Mouse (Mus musculus) neural tube, embryonic 12.5 days (tissue): ENCODE data around the gene Tet1. TPM values are rescaled to one million over a fixed set of nuclear protein-coding genes. Genes with fewer than 3 reads are reported as not detected.
A peak's percentile ranks its signal among the peaks of the same experiment; 100 is the strongest.
"Not testable (repeated sequence)": the region's sequence is repeated elsewhere in the genome, so short reads cannot be mapped to it uniquely, and the experiment has no call there.

ENCODE experiments used
- ATAC-seq: fragments of 200-750 bp; cut with Nextera tagmentation; 2 replicates; pipeline ENCODE4 v1.8.0; 2017; ENCODE audit warnings: low read depth, mild to moderate bottlenecking, moderate TSS enrichment, moderate library complexity; ENCODE audit not compliant: low FRiP score
- H3K27ac ChIP-seq: fragments of 300-500 bp; sonication (generic); 2 replicates; pipeline ENCODE4 v1.5.1; 2016
- H3K27me3 ChIP-seq: fragments of 300-500 bp; sonication (generic); replicated peaks from 2 replicates; pipeline ENCODE4 v1.6.1; 2016; ENCODE audit warnings: mild to moderate bottlenecking
- H3K36me3 ChIP-seq: fragments of 300-500 bp; sonication (generic); 2 replicates; pipeline ENCODE4 v1.6.1; 2016; ENCODE audit warnings: mild to moderate bottlenecking
- H3K4me1 ChIP-seq: fragments of 300-500 bp; sonication (generic); 2 replicates; pipeline ENCODE4 v1.6.1; 2016
- H3K4me2 ChIP-seq: fragments of 300-500 bp; sonication (generic); replicated peaks from 2 replicates; pipeline ENCODE4 v1.6.1; 2016; ENCODE audit warnings: mild to moderate bottlenecking
- H3K4me3 ChIP-seq: fragments of 300-500 bp; sonication (generic); 2 replicates; pipeline ENCODE4 v1.5.1; 2016
- H3K9ac ChIP-seq: fragments of 300-500 bp; sonication (generic); 2 replicates; pipeline ENCODE4 v1.6.1; 2016; ENCODE audit warnings: mild to moderate bottlenecking
- H3K9me3 ChIP-seq: fragments of 300-500 bp; sonication (generic); 2 replicates; pipeline ENCODE4 v1.6.1; 2016; ENCODE audit warnings: mild to moderate bottlenecking
- WGBS: fragments of 180-500 bp; shearing (Covaris S2); methylation state at CpG from one replicate; pipeline ENCODE4 v1.1.7; 2016; 5-methylcytosine and 5-hydroxymethylcytosine counted together
- polyA plus RNA-seq: library from polyadenylated mRNA; unstranded; fragments of >200 nt; fragmentation: Nextera tagmentation; extraction: Ambion mirVana; gene quantifications from 2 replicates; pipeline ENCODE4 v1.2.1, GENCODE M21; 2016

Gene Tet1
- polyA plus RNA-seq: 27.4 and 27.8 TPM in 2 replicates

DNA sequence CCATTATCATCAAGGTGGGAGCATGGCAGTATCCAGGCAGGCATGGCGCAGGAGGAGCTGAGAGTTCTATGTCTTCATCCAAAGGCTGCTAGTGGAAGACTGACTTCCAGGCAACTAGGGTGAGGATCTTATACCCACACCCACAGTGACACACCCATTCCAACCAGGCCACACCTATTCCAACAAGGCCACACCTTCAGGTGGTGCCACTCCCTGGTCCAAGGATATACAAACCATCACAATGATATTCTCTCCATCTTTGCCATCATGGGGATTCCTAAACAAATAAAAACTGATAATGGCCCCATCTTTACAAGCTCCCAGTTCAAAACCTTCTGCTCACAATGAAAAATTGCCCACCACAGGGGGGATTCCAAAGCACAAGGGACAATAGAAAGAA, at the start of gene Tet1:
TSS of gene Tet1 (minus strand) at position 101 of the 400 bp plus-strand sequence.
- H3K4me2 ChIP-seq, H3K4me3 ChIP-seq, H3K9me3 ChIP-seq, H3K9ac ChIP-seq, H3K27ac ChIP-seq, H3K4me1 ChIP-seq, H3K36me3 ChIP-seq, H3K27me3 ChIP-seq, ATAC-seq: not testable (repeated sequence)
- WGBS: no CpG with 5 or more reads among the region's 1 CpGs

DNA sequence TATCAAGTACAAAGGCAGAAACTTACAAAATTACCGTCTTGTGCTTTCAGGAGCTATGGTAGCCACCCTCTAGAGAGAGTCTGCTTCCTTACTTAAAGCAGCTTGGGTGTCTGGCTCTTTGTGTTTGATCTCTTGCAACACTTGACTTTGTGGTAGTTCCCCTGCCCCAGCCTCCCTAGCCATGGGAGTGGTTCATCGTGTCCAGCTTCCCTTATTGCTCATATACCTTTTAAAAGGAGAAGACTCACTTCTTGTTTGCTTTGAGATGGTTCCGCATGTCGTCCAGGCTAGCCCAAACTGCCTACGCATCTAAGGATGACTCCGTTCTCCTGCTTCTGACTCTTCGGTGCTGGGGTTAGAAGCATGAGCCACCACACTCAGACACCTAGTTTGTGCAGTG, 39.8 kb upstream of the Tet1 start:
- Histone ChIP-seq H3K9ac (no peak overlapping the region), H3K9me3 (no peaks in the 10 kb centered on the region), H3K27me3 (no peaks in the 10 kb centered on the region), H3K27ac (no peak overlapping the region), H3K4me2 (no peak overlapping the region), H3K4me1 (0 out of 2 replicates have a peak, but pooled peaks cover 4% of the 10 kb centered on the region), H3K4me3 (no peak overlapping the region), H3K36me3 (peaks cover 41% of the 10 kb centered on the region)
- WGBS: 92% methylated on average over 7 of the region's 7 CpGs
- no peak for ATAC-seq

DNA sequence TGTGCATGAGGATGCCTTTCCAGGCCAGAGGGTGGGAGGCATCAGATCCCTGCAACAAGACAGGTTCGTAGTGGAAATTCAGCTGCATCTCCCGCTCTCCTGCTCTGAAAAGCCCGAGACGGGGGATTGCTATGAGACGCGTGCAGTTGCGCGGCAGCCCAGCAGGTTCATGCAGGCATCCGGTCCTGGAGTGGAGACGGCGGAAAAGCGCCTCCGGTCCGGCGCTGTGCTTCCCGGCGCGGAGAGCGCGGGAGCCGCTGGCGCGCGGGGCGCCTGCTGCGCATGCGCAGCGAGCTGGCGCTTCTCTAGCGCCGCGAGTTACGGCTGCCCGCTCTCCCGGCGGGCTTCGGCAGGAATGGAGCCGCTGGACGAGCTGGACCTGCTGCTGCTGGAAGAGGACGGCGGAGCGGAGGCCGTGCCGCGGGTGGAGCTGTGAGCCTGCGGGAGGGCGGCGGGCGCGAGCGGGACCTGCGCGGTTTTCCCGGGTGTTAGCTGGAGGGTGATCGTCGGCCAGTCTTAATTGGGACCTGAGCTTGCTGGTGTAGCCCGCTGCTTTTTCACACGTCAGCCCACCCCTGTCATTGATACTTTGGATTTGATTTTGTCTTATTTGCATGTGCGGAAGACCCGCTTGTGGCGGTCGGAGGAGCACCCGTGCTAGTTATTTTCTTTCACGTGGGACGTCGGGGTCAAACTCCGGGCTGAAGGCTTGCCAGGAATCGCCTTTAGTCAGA, 38.1 kb upstream of the Tet1 start, which contains the start of gene Dna2:
TSS of gene Dna2 (plus strand) at position 289 of the 734 bp plus-strand sequence.
- Histone ChIP-seq H3K36me3 (peaks cover 42% of the 10 kb centered on the region), H3K27me3 (no peaks in the 10 kb centered on the region), H3K4me3 (peak within 1 kb of the TSS; percentile 70), H3K4me2 (peak within 1 kb of the TSS; percentile 76), H3K9ac (peak within 1 kb of the TSS; percentile 73), H3K27ac (peak within 1 kb of the TSS; percentile 54), H3K9me3 (no peaks in the 10 kb centered on the region), H3K4me1 (0 out of 2 replicates have a peak, but pooled peaks cover 4% of the 10 kb centered on the region)
- WGBS: under 1% methylated on average over 68 of the region's 68 CpGs
- peak; percentile 90 for ATAC-seq

DNA sequence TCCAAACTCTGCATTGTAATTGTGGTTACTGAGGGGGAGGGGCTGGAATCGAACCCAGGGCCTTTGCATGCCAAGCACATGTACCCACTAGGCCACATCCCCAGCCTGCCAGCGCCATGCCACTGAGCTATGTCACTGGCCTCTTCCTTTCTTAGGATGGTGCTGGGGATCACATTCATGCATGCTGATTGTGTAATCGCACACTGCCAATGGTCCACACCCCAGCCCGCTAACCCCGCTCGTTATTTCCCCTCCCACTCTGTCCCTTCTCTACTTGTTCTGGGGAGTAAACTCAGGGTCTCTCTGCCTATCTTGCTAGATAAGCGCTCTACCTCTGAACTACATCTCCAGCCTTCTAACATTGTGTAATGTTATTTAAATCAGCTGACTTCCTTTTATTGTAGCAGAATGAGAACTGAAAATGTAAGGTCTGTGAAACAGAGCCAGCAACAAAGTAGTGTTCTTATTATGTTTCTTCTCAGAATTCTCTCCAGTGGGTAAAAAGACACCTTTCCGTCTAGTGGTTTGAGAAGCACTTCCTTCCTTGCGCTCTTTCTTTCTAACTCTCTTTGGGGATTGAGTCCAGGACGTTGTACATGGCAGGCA, 36.3 kb upstream of the Tet1 start:
- 90% methylated on average over 10 of the region's 10 CpGs for WGBS
- 0 out of 2 replicates have a peak, but pooled peaks cover 4% of the 10 kb centered on the region for H3K4me1 ChIP-seq
- ATAC-seq: no peak
- no peak overlapping the region for H3K4me2 ChIP-seq
- H3K4me3 ChIP-seq: no peak overlapping the region
- no peak overlapping the region for H3K27ac ChIP-seq
- no peaks in the 10 kb centered on the region for H3K27me3 ChIP-seq
- no peaks in the 10 kb centered on the region for H3K9me3 ChIP-seq
- H3K9ac ChIP-seq: no peak overlapping the region
- H3K36me3 ChIP-seq: peaks cover 34% of the 10 kb centered on the region

DNA sequence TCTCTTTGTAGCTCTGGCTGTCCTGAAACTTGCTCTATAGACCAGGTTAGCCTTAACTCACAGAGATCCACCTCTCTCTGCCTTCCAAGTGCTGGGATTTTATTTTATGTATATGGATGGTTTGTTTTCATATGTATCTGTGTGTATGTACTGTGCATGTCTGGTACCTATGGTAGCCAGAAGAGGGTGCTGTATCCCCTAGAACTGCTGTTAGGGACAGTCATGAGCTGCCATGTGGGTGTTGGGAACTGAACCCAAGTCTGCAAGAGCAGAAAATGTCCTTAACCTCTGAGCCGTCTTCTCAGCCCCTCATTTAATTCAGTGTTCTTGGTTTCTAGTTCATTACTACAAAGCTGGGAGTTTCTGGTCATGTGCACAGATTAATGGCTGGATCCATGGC, 23.6 kb upstream of the Tet1 start:
- ATAC-seq: no peak
- Histone ChIP-seq H3K9me3 (no peaks in the 10 kb centered on the region), H3K27ac (no peak overlapping the region), H3K27me3 (no peaks in the 10 kb centered on the region), H3K4me2 (no peak overlapping the region), H3K4me1 (no peaks in the 10 kb centered on the region), H3K9ac (no peak overlapping the region), H3K4me3 (no peak overlapping the region), H3K36me3 (peaks cover 49% of the 10 kb centered on the region)
- 91% methylated on average over 1 of the region's 1 CpGs for WGBS

DNA sequence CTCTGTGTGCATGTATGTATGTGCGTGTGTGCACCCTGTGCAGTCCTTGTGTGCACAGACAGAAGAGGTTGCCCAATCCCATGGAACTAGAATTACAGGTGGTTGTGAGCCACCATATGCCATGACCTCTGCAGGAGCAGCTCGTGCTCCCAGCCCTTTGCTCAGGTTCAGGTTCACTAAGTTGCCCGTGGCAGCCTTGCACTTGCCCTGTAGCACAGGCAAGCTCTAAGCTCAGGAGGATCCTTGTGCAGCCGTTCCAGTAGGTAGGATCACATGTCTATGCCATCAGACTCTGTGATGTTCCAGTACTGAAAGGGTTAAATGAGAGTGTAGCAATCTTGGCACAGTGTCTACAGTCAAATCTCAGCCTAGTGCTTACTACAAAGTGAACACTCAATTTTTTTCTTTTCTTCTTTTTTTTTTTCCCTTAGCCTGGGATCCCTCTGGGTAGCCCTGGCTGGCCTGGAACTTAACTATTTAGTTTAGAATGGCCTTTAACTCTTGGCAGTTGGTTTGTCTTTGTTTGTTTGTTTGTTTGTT, 15.4 kb upstream of the Tet1 start:
- WGBS: 92% methylated on average over 4 of the region's 4 CpGs
- H3K4me2 ChIP-seq: no peak overlapping the region
- no peak for ATAC-seq
- no peak overlapping the region for H3K27ac ChIP-seq
- H3K4me3 ChIP-seq: no peak overlapping the region
- no peak overlapping the region for H3K9ac ChIP-seq
- H3K27me3 ChIP-seq: no peaks in the 10 kb centered on the region
- no peaks in the 10 kb centered on the region for H3K9me3 ChIP-seq
- peaks cover 12% of the 10 kb centered on the region; the same call in 1 of the 2 replicates for H3K4me1 ChIP-seq
- H3K36me3 ChIP-seq: peaks cover 13% of the 10 kb centered on the region

DNA sequence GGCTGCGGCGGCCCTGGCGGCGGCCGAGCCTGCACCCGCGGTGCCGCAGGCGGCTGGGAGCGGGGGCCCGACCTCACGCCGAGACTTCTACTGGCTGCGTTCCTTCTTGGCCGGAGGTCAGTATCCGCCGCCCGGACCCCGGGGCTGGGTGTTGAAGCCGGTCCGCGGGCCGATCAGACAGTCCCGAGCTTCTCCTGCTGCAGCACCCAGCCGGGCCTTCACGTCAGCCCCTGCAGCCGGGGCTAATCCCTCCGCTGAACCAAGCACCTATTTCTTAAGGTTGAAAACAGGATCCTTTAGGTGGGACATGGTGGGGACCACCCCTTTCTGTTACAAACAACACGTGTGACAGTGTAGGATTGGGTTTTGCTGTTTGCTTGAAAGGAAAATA, 12.0 kb upstream of the Tet1 start:
- Histone ChIP-seq H3K36me3 (no peaks in the 10 kb centered on the region), H3K4me1 (peaks cover 12% of the 10 kb centered on the region; the same call in 1 of the 2 replicates), H3K27ac (peak overlapping the region; percentile 72), H3K4me2 (peak overlapping the region; percentile 74), H3K9ac (peak overlapping the region; percentile 93), H3K4me3 (peak overlapping the region; percentile 98), H3K9me3 (no peaks in the 10 kb centered on the region), H3K27me3 (no peaks in the 10 kb centered on the region)
- WGBS: under 1% methylated on average over 29 of the region's 29 CpGs
- peak; percentile 67 for ATAC-seq

DNA sequence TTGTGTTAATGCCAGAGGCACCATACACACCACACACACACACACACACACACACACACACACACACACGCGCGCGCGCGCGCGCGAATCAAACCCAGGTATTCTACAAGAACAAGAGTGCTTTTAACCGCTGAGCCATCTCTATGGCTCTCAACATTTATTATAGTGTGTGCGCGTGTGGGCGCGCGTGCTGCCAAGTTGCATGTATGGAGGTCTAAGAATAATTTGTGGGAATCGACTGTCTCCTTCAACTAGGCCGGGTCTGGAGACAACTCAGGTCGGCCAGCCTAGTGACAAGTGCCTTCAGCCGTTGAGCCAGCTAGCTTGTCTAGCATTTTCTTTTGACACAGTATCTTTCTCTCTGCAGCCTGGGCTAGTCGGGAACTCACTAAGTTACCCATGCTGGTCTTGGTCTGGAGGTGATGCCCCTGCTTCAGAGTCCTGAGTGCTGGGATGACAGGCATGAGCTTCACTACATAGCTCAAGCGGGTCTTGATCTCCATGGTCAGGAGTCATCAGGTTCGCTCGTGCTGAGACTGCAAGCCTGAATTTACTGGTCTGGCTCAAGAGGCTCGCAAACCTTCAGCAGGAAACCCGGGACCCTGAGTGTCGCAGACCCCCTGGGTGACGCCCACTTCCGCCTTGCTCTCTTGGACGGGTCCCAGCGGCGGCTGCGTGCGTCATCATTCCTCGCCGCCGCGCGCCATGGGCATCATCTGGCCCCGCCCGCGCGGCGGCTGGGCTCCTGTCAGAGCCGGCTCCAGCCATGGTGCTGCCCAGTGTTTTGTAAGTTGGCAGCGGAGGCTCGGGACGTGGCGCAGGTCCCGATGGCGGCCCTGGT, 11.3 kb upstream of the Tet1 start, which contains the start of gene Slc25a16:
TSS of gene Slc25a16 (plus strand) at position 709 of the 841 bp plus-strand sequence.
- Histone ChIP-seq H3K9me3 (no peaks in the 10 kb centered on the region), H3K27me3 (no peaks in the 10 kb centered on the region), H3K27ac (peak within 1 kb of the TSS; percentile 72), H3K4me3 (peak within 1 kb of the TSS; percentile 98), H3K4me1 (peaks cover 12% of the 10 kb centered on the region; the same call in 1 of the 2 replicates), H3K36me3 (no peaks in the 10 kb centered on the region), H3K9ac (peak within 1 kb of the TSS; percentile 93), H3K4me2 (peak within 1 kb of the TSS; percentile 74)
- WGBS: 8% methylated on average over 50 of the region's 50 CpGs
- ATAC-seq: peak; percentile 95

DNA sequence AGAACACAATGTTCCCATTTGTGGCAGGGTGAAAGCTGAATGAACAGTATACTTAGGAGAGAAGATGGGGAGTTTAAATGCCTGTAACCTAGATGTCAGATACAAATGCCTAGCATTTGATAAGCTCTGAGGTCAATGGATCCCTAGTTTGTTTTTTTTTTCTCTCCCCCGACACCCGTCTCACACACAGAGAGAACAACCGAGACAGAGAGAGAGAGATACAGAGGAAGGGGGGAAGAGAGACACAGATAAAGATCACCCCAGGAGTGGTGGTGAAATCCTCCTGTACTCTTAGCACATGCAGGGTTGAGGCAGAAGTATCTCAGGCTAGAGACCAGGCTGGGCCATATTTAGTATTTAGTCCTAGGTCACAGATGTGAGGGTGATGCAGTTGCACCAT, 10.2 kb upstream of the Tet1 start:
- no peaks in the 10 kb centered on the region for H3K27me3 ChIP-seq
- H3K4me1 ChIP-seq: peaks cover 12% of the 10 kb centered on the region; the same call in 1 of the 2 replicates
- H3K27ac ChIP-seq: no peak overlapping the region
- no peaks in the 10 kb centered on the region for H3K9me3 ChIP-seq
- H3K4me2 ChIP-seq: no peak overlapping the region
- ATAC-seq: no peak
- H3K4me3 ChIP-seq: no peak overlapping the region
- H3K9ac ChIP-seq: no peak overlapping the region
- 85% methylated on average over 3 of the region's 3 CpGs for whole genome bisulfite sequencing
- H3K36me3 ChIP-seq: no peaks in the 10 kb centered on the region

DNA sequence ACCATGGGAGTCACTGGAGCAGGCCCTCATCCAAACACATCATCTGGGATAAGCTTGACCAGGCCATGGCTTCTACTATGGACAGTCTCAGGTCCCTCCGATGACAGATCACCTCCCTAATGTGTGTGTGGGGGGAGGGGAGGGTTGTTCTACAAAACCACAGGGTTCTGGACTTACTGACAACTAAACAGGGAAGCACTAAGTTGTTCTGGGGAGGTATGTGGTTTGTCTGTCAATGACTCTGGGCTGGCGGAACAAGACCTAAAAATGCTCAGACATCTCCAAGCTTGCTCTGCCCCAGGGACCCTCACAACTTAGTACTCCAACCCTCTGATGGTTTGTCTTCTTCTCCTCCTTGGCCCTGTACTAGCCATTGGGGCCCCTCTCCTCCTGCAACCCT, 2.3 kb upstream of the Tet1 start:
- WGBS: 98% methylated on average over 2 of the region's 2 CpGs
- Histone ChIP-seq H3K9ac (no peak overlapping the region), H3K36me3 (no peaks in the 10 kb centered on the region), H3K4me2 (no peak overlapping the region), H3K4me1 (no peaks in the 10 kb centered on the region), H3K27me3 (no peaks in the 10 kb centered on the region), H3K9me3 (no peaks in the 10 kb centered on the region), H3K27ac (no peak overlapping the region), H3K4me3 (no peak overlapping the region)
- no peak for ATAC-seq

DNA sequence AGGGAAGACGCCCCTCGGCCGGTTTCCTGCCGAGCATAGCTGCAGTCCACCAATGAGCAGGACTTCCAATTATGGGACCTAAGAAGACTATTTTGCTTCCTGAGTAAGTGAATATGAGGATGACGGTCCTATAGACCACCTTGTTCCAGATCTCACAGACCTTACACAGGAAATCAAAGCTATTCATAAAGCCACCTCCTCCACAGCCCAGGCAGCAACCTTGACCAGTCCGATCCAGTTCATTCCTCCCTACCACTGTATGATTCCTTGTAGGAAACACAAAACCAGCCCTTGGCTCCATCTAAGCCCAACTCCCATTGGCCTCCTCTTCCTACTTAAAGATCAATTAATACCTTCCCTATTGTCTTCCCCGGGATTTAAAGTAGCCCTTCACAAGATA, 2.5 kb downstream of the Tet1 start:
- no peak overlapping the region for H3K4me2 ChIP-seq
- WGBS: 93% methylated on average over 7 of the region's 7 CpGs
- no peak for ATAC-seq

DNA sequence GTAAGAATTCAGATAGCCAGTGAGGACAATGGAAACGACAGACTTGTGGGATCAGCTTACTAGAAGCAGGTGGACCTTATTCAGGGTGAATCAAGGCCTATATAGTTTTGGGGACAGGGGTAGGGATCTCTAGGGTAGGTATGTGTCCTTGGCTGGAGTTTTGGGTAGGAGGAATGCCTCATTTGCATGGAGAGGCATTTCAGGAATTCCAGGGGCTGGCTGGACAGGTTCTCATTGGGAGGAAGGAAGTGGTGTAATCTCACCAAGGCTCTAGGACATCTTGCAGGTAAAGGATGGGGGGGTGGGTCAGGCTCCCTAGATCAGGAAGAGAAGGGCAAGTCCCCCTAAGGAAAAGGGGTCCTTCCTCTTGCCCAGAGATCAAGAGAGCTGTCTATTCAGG, 6.0 kb downstream of the Tet1 start:
- Histone ChIP-seq H3K27me3 (no peaks in the 10 kb centered on the region), H3K27ac (no peak overlapping the region), H3K4me2 (no peak overlapping the region), H3K4me1 (no peaks in the 10 kb centered on the region), H3K9ac (no peak overlapping the region), H3K9me3 (no peaks in the 10 kb centered on the region), H3K4me3 (no peak overlapping the region), H3K36me3 (no peaks in the 10 kb centered on the region)
- ATAC-seq: no peak
- 47% methylated on average over 1 of the region's 1 CpGs for WGBS

More for the DNA sequence above, 2.5 kb downstream of the Tet1 start:
- Histone ChIP-seq H3K4me3 (no peak overlapping the region), H3K27me3 (no peaks in the 10 kb centered on the region), H3K4me1 (no peaks in the 10 kb centered on the region), H3K36me3 (no peaks in the 10 kb centered on the region), H3K27ac (no peak overlapping the region), H3K9ac (no peak overlapping the region), H3K9me3 (no peaks in the 10 kb centered on the region)
